Mouse (Mus musculus): ENCODE measurements around the gene Gdpd5.

The Gdpd5 gene

GRCm38 (mm10) chr7:99405386-99406155, 24.4 kb downstream of the Gdpd5 start:
- DNase-seq (ENCODE audit: low spot score): no peak

- DNase-seq (ENCODE audit: low spot score): no peak
Observed at GRCm38 (mm10) chr7:99407598-99407997, 26.4 kb downstream of the Gdpd5 start.

- no peak for DNase-seq (ENCODE audit: low spot score)
Observed at GRCm38 (mm10) chr7:99409441-99410222, 28.4 kb downstream of the Gdpd5 start.

GRCm38 (mm10) chr7:99410315-99410714, 29.1 kb downstream of the Gdpd5 start:
- no peak for DNase-seq (ENCODE audit: low spot score)

- DNase-seq (ENCODE audit: low spot score): no peak
Observed at GRCm38 (mm10) chr7:99411047-99411779, 30.0 kb downstream of the Gdpd5 start.

- peak; percentile 30 for DNase-seq (ENCODE audit: low spot score)
Observed at GRCm38 (mm10) chr7:99415045-99415444, 33.8 kb downstream of the Gdpd5 start.

GRCm38 (mm10) chr7:99419311-99419710, 38.1 kb downstream of the Gdpd5 start:
- no peak for DNase-seq (ENCODE audit: low spot score)

GRCm38 (mm10) chr7:99421006-99421405, 39.8 kb downstream of the Gdpd5 start:
- no peak for DNase-seq (ENCODE audit: low spot score)

- peak; percentile 41 for DNase-seq (ENCODE audit: low spot score)
Observed at GRCm38 (mm10) chr7:99424538-99425155, 43.4 kb downstream of the Gdpd5 start.

GRCm38 (mm10) chr7:99425706-99426105, 44.5 kb downstream of the Gdpd5 start:
- no peak for DNase-seq (ENCODE audit: low spot score)

- no peak for DNase-seq (ENCODE audit: low spot score)
Observed at GRCm38 (mm10) chr7:99427031-99427430, 45.8 kb downstream of the Gdpd5 start.

- DNase-seq (ENCODE audit: low spot score): no peak
Observed at GRCm38 (mm10) chr7:99427987-99428386, 46.8 kb downstream of the Gdpd5 start.

GRCm38 (mm10) chr7:99428836-99429235, 47.6 kb downstream of the Gdpd5 start:
- no peak for DNase-seq (ENCODE audit: low spot score)

GRCm38 (mm10) chr7:99429786-99430185, 48.6 kb downstream of the Gdpd5 start:
- DNase-seq (ENCODE audit: low spot score): peak; percentile 40

GRCm38 (mm10) chr7:99430246-99430645, 49.0 kb downstream of the Gdpd5 start:
- no peak for DNase-seq (ENCODE audit: low spot score)

- no peak for DNase-seq (ENCODE audit: low spot score)
Observed at GRCm38 (mm10) chr7:99432248-99432647, 51.0 kb downstream of the Gdpd5 start.

- no peak for DNase-seq (ENCODE audit: low spot score)
Observed at GRCm38 (mm10) chr7:99432863-99433262, 51.6 kb downstream of the Gdpd5 start.

GRCm38 (mm10) chr7:99434672-99435250, 53.5 kb downstream of the Gdpd5 start:
- no peak for DNase-seq (ENCODE audit: low spot score)

GRCm38 (mm10) chr7:99436530-99436929, 55.3 kb downstream of the Gdpd5 start:
- DNase-seq (ENCODE audit: low spot score): no peak

- DNase-seq (ENCODE audit: low spot score): no peak
Observed at GRCm38 (mm10) chr7:99438881-99439280, 57.7 kb downstream of the Gdpd5 start.

- peak; percentile 56 for DNase-seq (ENCODE audit: low spot score)
Observed at GRCm38 (mm10) chr7:99441534-99442072, 60.4 kb downstream of the Gdpd5 start.
